ENCODE assay signal across 33 mouse cellular contexts in the genomic region with DNA sequence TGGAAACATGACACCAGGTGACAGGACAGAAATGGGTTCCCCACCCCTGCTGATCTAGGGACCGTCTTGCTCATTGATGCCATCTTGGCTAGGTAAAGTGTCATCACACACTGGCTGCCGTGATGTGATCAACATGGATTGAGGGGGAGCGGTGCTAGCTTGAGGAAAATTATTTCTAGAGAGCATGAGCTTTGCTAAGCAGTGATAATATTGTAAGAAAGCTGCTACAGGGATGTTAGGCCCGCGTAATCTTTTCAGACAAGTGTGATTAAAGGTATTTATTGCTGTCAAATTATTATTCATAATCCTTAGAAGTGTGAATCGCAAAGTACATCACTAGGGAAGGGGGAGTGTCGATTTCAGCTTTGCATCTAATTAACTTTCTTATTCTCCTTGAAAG.
A peak's percentile ranks its signal among the peaks of the same experiment; 100 is the strongest.
DNase-seq lines count a peak whose midpoint lies in the region; ATAC-seq and TF ChIP-seq lines count a peak whose summit lies in the region.
"Had no signal": no experiment of that assay in that cellular context is flagged by ENCODE, and none has a peak within 500 bp of the region (broad histone marks: within the 10 kb centered on the region; RNA-seq: fewer than 3 reads in every experiment).

No protein-coding gene starts in this region.

- no peak for ATAC-seq in forebrain, embryonic 14.5 days
- no peak for ATAC-seq in forebrain, embryonic 11.5 days (replicated peaks; ENCODE audit: low FRiP score)
- no peak for ATAC-seq in midbrain, embryonic 14.5 days (ENCODE audit: low FRiP score, low TSS enrichment)
- no peak for ATAC-seq in midbrain, postnatal 0 days (ENCODE audit: low FRiP score)
- peak; percentile 81 for ATAC-seq in forebrain, embryonic 16.5 days
- ATAC-seq: inflammation-experienced regulatory T-cells, adult 6 months; intestine, embryonic 16.5 days; Patski had no signal

- H3K4me3 ChIP-seq in forebrain, embryonic 14.5 days (ENCODE audit: low read depth, low read length), result no peak overlapping the region
- no peak overlapping the region for H3K4me3 ChIP-seq in forebrain, embryonic 11.5 days (ENCODE audit: low read depth, low read length)
- H3K4me3 ChIP-seq in midbrain, embryonic 14.5 days (replicated peaks; ENCODE audit: low read depth, low read length), result no peak overlapping the region
- H3K4me3 ChIP-seq in midbrain, postnatal 0 days (ENCODE audit: low read depth, low read length), result no peak overlapping the region
- H3K4me3 ChIP-seq in forebrain, embryonic 16.5 days (replicated peaks; ENCODE audit: low read length), result no peak overlapping the region
- H3K4me3 ChIP-seq: embryonic facial prominence, embryonic 10.5 days; embryonic facial prominence, embryonic 13.5 days; erythroblast, embryonic 14.5 days; gastrocnemius, adult 2 months; heart, embryonic 12.5 days; heart, embryonic 15.5 days had no signal

- no peaks in the 10 kb centered on the region for H3K36me3 ChIP-seq in forebrain, embryonic 14.5 days (ENCODE audit: control insufficient read depth, insufficient read depth, low read length)
- H3K36me3 ChIP-seq in forebrain, embryonic 11.5 days (ENCODE audit: control insufficient read depth, insufficient read depth, low read length), result no peaks in the 10 kb centered on the region
- H3K36me3 ChIP-seq in midbrain, embryonic 14.5 days (ENCODE audit: control insufficient read depth, insufficient read depth, low read length), result no peaks in the 10 kb centered on the region
- no peaks in the 10 kb centered on the region; the same call in 1 of the 2 replicates for H3K36me3 ChIP-seq in midbrain, postnatal 0 days (ENCODE audit: insufficient read depth, low read length)
- H3K36me3 ChIP-seq in forebrain, embryonic 16.5 days (ENCODE audit: control insufficient read depth, insufficient read depth), result no peaks in the 10 kb centered on the region
- H3K36me3 ChIP-seq: embryonic facial prominence, embryonic 10.5 days; embryonic facial prominence, embryonic 13.5 days; G1E; heart, embryonic 12.5 days; heart, embryonic 15.5 days had no signal

- no peaks in the 10 kb centered on the region for H3K4me1 ChIP-seq in forebrain, embryonic 14.5 days (ENCODE audit: control insufficient read depth, insufficient read depth, low read length)
- no peaks in the 10 kb centered on the region for H3K4me1 ChIP-seq in forebrain, embryonic 11.5 days (replicated peaks; ENCODE audit: control insufficient read depth, insufficient read depth, low read length)
- H3K4me1 ChIP-seq in midbrain, embryonic 14.5 days (ENCODE audit: control insufficient read depth, insufficient read depth, low read length), result no peaks in the 10 kb centered on the region
- H3K4me1 ChIP-seq in midbrain, postnatal 0 days (ENCODE audit: insufficient read depth, low read length), result no peaks in the 10 kb centered on the region
- no peaks in the 10 kb centered on the region for H3K4me1 ChIP-seq in forebrain, embryonic 16.5 days (replicated peaks; ENCODE audit: control insufficient read depth, insufficient read depth, low read length)
- H3K4me1 ChIP-seq: embryonic facial prominence, embryonic 10.5 days; heart, embryonic 12.5 days; heart, embryonic 15.5 days had no signal

- no peaks in the 10 kb centered on the region for H3K9me3 ChIP-seq in forebrain, embryonic 14.5 days (replicated peaks; ENCODE audit: control insufficient read depth, low read length)
- H3K9me3 ChIP-seq in forebrain, embryonic 11.5 days (ENCODE audit: control insufficient read depth, low read length), result no peaks in the 10 kb centered on the region
- no peaks in the 10 kb centered on the region for H3K9me3 ChIP-seq in midbrain, embryonic 14.5 days (ENCODE audit: control insufficient read depth, low read length)
- H3K9me3 ChIP-seq in midbrain, postnatal 0 days (ENCODE audit: low read length), result no peaks in the 10 kb centered on the region
- no peaks in the 10 kb centered on the region for H3K9me3 ChIP-seq in forebrain, embryonic 16.5 days (ENCODE audit: control insufficient read depth, low read length)
- H3K9me3 ChIP-seq: embryonic facial prominence, embryonic 10.5 days; embryonic facial prominence, embryonic 13.5 days; G1E; heart, embryonic 12.5 days; heart, embryonic 15.5 days had no signal

- no peak overlapping the region for H3K9ac ChIP-seq in forebrain, embryonic 14.5 days (ENCODE audit: low read length)
- no peak overlapping the region for H3K9ac ChIP-seq in forebrain, embryonic 11.5 days (ENCODE audit: low read length)
- no peak overlapping the region for H3K9ac ChIP-seq in midbrain, embryonic 14.5 days (replicated peaks; ENCODE audit: low read length)
- no peak overlapping the region for H3K9ac ChIP-seq in midbrain, postnatal 0 days (replicated peaks; ENCODE audit: low read length, poor library complexity, severe bottlenecking)
- H3K9ac ChIP-seq in forebrain, embryonic 16.5 days (replicated peaks; ENCODE audit: low read depth, low read length), result no peak overlapping the region
- H3K9ac ChIP-seq: embryonic facial prominence, embryonic 13.5 days; heart, embryonic 12.5 days; heart, embryonic 15.5 days; hindbrain, embryonic 14.5 days had no signal

- no peak for TF ChIP-seq CTCF in midbrain, postnatal 0 days (IDR thresholded peaks at IDR 0.05)
- TF ChIP-seq CTCF in brain, embryonic 14.5 days (IDR thresholded peaks at IDR 0.05; ENCODE audit: borderline replicate concordance, extremely low read depth, insufficient read depth, insufficient read length), result no peak

- peak; percentile 23 for DNase-seq in forebrain, embryonic 14.5 days (ENCODE audit: low spot score)
- no peak for DNase-seq in forebrain, embryonic 11.5 days (ENCODE audit: low spot score)
- peak; percentile 9 for DNase-seq in midbrain, embryonic 14.5 days
- no peak for DNase-seq in midbrain, postnatal 0 days (ENCODE audit: low spot score)
- DNase-seq in brain, embryonic 14.5 days (ENCODE audit: low read depth), result peak; percentile 45
- DNase-seq in c-Kit-positive CD71-positive TER-119-positive erythroid progenitor cells, embryonic 14.5 days (ENCODE audit: low spot score), result no peak
- no peak for DNase-seq in layer of hippocampus, postnatal 25 days (ENCODE audit: extremely low spot score in 1 of 2, low spot score in 1 of 2)
- DNase-seq: adrenal gland, postnatal 14 days; B cell, adult 2 months; cerebellum, adult 11 months; cerebellum, adult 2 months; cerebellum, postnatal 10 days; cerebellum, postnatal 36 days; embryo, embryonic 11 days; gastrocnemius, adult 2 months; gastrocnemius, postnatal 14 days; heart, adult 18-20 months; heart, postnatal 10 days; heart, postnatal 4 days; kidney, adult 18-20 months had no signal

- TF ChIP-seq POLR2A in brain, embryonic 14.5 days (IDR thresholded peaks at IDR 0.05; ENCODE audit: borderline replicate concordance, extremely low read depth, insufficient read depth, insufficient read length, poor library complexity, severe bottlenecking), result no peak

- no peaks in the 10 kb centered on the region for H3K27me3 ChIP-seq in forebrain, embryonic 14.5 days (replicated peaks; ENCODE audit: control insufficient read depth, insufficient read depth, low read length)
- H3K27me3 ChIP-seq in forebrain, embryonic 11.5 days (ENCODE audit: control insufficient read depth, insufficient read depth, low read length), result no peaks in the 10 kb centered on the region
- H3K27me3 ChIP-seq in midbrain, embryonic 14.5 days (ENCODE audit: control insufficient read depth, insufficient read depth, low read length), result no peaks in the 10 kb centered on the region
- H3K27me3 ChIP-seq in midbrain, postnatal 0 days (ENCODE audit: insufficient read depth, low read length), result no peaks in the 10 kb centered on the region
- no peaks in the 10 kb centered on the region for H3K27me3 ChIP-seq in forebrain, embryonic 16.5 days (replicated peaks; ENCODE audit: control insufficient read depth, insufficient read depth, low read length)
- H3K27me3 ChIP-seq: CH12.LX; embryonic facial prominence, embryonic 13.5 days; heart, embryonic 12.5 days; heart, embryonic 15.5 days had no signal

- 82% methylated on average over 7 of the region's 7 CpGs for WGBS in forebrain, embryonic 14.5 days
- 91% methylated on average over 7 of the region's 7 CpGs for WGBS in forebrain, embryonic 11.5 days
- 53% methylated on average over 7 of the region's 7 CpGs for WGBS in midbrain, embryonic 14.5 days
- 52% methylated on average over 7 of the region's 7 CpGs for WGBS in midbrain, postnatal 0 days
- WGBS in forebrain, embryonic 16.5 days, result 65% methylated on average over 7 of the region's 7 CpGs

- no peak overlapping the region; the same call in 1 of the 2 replicates for H3K27ac ChIP-seq in forebrain, embryonic 14.5 days (ENCODE audit: low read depth, low read length)
- no peak overlapping the region for H3K27ac ChIP-seq in forebrain, embryonic 11.5 days (ENCODE audit: low read depth, low read length)
- no peak overlapping the region for H3K27ac ChIP-seq in midbrain, embryonic 14.5 days (replicated peaks; ENCODE audit: low read depth, low read length)
- no peak overlapping the region for H3K27ac ChIP-seq in midbrain, postnatal 0 days (ENCODE audit: low read depth, low read length)
- 0 out of 2 replicates have a peak overlapping the region, but pooled peaks have one; percentile 24 for H3K27ac ChIP-seq in forebrain, embryonic 16.5 days (ENCODE audit: low read length)
- H3K27ac ChIP-seq: embryonic facial prominence, embryonic 10.5 days; embryonic facial prominence, embryonic 13.5 days; gastrocnemius, adult 2 months; heart, embryonic 15.5 days; hindbrain, embryonic 14.5 days; hindbrain, postnatal 0 days had no signal

- H3K4me2 ChIP-seq in forebrain, embryonic 14.5 days (ENCODE audit: low read length), result no peak overlapping the region
- no peak overlapping the region for H3K4me2 ChIP-seq in forebrain, embryonic 11.5 days (ENCODE audit: low read depth, low read length, severe bottlenecking)
- H3K4me2 ChIP-seq in midbrain, embryonic 14.5 days (ENCODE audit: low read length), result no peak overlapping the region
- no peak overlapping the region for H3K4me2 ChIP-seq in midbrain, postnatal 0 days (ENCODE audit: low read depth, low read length, poor library complexity, severe bottlenecking)
- no peak overlapping the region for H3K4me2 ChIP-seq in forebrain, embryonic 16.5 days (ENCODE audit: low read length)
- H3K4me2 ChIP-seq: embryonic facial prominence, embryonic 13.5 days; heart, embryonic 12.5 days; heart, embryonic 15.5 days; hindbrain, embryonic 14.5 days had no signal

Comparison
In these comparisons a context has a peak if more than half of its experiments do, and no peak if none do; other contexts are left out.
1. DNase-seq: peak in forebrain, embryonic 14.5 days (single experiment), midbrain, embryonic 14.5 days (single experiment) and brain, embryonic 14.5 days (single experiment); none in forebrain, embryonic 11.5 days (single experiment), midbrain, postnatal 0 days (single experiment), c-Kit-positive CD71-positive TER-119-positive erythroid progenitor cells, embryonic 14.5 days (single experiment) and layer of hippocampus, postnatal 25 days (0 of 2).